Mouse (Mus musculus) forebrain, embryonic 13.5 days (tissue): Measurements from ENCODE around the gene Tdg. TPM values are rescaled to one million over a fixed set of nuclear protein-coding genes. Genes with fewer than 3 reads are reported as not detected.

Source experiments
- ATAC-seq: fragments of 200-750 bp; cut with Nextera tagmentation; 2 replicates; pipeline ENCODE4 v1.8.0; 2017
- H3K27ac ChIP-seq: fragments of 300-500 bp; sonication (generic); 2 replicates; pipeline ENCODE4 v1.5.1; 2015; ENCODE audit warnings: inconsistent platforms, mild to moderate bottlenecking, moderate library complexity
- H3K27me3 ChIP-seq: fragments of 300-500 bp; sonication (generic); 2 replicates; pipeline ENCODE4 v1.6.1; 2015; ENCODE audit warnings: mild to moderate bottlenecking, inconsistent platforms
- H3K36me3 ChIP-seq: fragments of 300-500 bp; sonication (generic); 2 replicates; pipeline ENCODE4 v1.6.1; 2015; ENCODE audit warnings: mild to moderate bottlenecking, inconsistent platforms; ENCODE audit not compliant: poor library complexity, severe bottlenecking
- H3K4me1 ChIP-seq: fragments of 300-500 bp; sonication (generic); 2 replicates; pipeline ENCODE4 v1.6.1; 2015; ENCODE audit warnings: inconsistent platforms
- H3K4me2 ChIP-seq: fragments of 300-500 bp; sonication (generic); 2 replicates; pipeline ENCODE4 v1.6.1; 2015; ENCODE audit warnings: inconsistent platforms, mild to moderate bottlenecking, moderate library complexity
- H3K4me3 ChIP-seq: fragments of 300-500 bp; sonication (generic); 2 replicates; pipeline ENCODE4 v1.5.1; 2015; ENCODE audit warnings: mild to moderate bottlenecking, inconsistent platforms
- H3K9ac ChIP-seq: fragments of 300-500 bp; sonication (generic); 2 replicates; pipeline ENCODE4 v1.6.1; 2015; ENCODE audit warnings: mild to moderate bottlenecking, inconsistent platforms
- H3K9me3 ChIP-seq: fragments of 300-500 bp; sonication (generic); replicated peaks from 2 replicates; pipeline ENCODE4 v1.6.1; 2016; ENCODE audit warnings: inconsistent platforms
- WGBS: fragments of 180-500 bp; shearing (Covaris S2); methylation state at CpG from one replicate; pipeline ENCODE4 v1.1.7; 2015; 5-methylcytosine and 5-hydroxymethylcytosine counted together
- polyA plus RNA-seq: library from polyadenylated mRNA; unstranded; fragments of >200 nt; fragmentation: Nextera tagmentation; extraction: Ambion mirVana; gene quantifications from 2 replicates; pipeline ENCODE4 v1.2.1, GENCODE M21; 2015

Tdg gene
- polyA plus RNA-seq, 1 experiment from 2014 or later: 241 TPM

GRCm38 (mm10) chr10:82698712-82699261 is 69.2 kb downstream of the Tdg start:
- Histone ChIP-seq H3K4me2 (peak overlapping the region; percentile 88), H3K36me3 (peaks cover 4% of the 10 kb centered on the region; the same call in 1 of the 2 replicates), H3K4me3 (peak overlapping the region; percentile 91), H3K9me3 (no peaks in the 10 kb centered on the region), H3K27me3 (no peaks in the 10 kb centered on the region), H3K9ac (peak overlapping the region; percentile 87), H3K27ac (peak overlapping the region; percentile 75), H3K4me1 (peaks cover 16% of the 10 kb centered on the region)
- WGBS: 0% methylated on average over 27 of the region's 42 CpGs
- peak; percentile 96 for ATAC-seq

GRCm38 (mm10) chr10:82699296-82699941 is 69.8 kb downstream of the Tdg start:
- Histone ChIP-seq H3K4me3 (peak overlapping the region; percentile 91), H3K4me1 (peaks cover 16% of the 10 kb centered on the region), H3K4me2 (peak overlapping the region; percentile 88), H3K9ac (peak overlapping the region; percentile 87), H3K27me3 (no peaks in the 10 kb centered on the region), H3K36me3 (peaks cover 8% of the 10 kb centered on the region), H3K27ac (peak overlapping the region; percentile 75; the same call in 1 of the 2 replicates), H3K9me3 (no peaks in the 10 kb centered on the region)
- under 1% methylated on average over 50 of the region's 59 CpGs for WGBS
- ATAC-seq: peak; percentile 83

Other genes starting within 250 kb of the Tdg start
- gene Gm1553, start 137.2 kb upstream of the Tdg start, polyA plus RNA-seq: not detected in 2 replicates
- 41.1 and 42.7 TPM in 2 replicates for gene 1190007I07Rik, start 6.6 kb upstream of the Tdg start, polyA plus RNA-seq
- 1.9 and 2.4 TPM in 2 replicates for gene Glt8d2, start 60.8 kb downstream of the Tdg start, polyA plus RNA-seq
- gene Hcfc2, start 66.3 kb downstream of the Tdg start, polyA plus RNA-seq: 47.5 and 48.1 TPM in 2 replicates
- gene Nfyb, start 134.3 kb downstream of the Tdg start, polyA plus RNA-seq: 65.3 and 68.9 TPM in 2 replicates
- 154 and 158 TPM in 2 replicates for gene Txnrd1, start 204.1 kb downstream of the Tdg start, polyA plus RNA-seq
- 0.46 and 0.62 TPM in 2 replicates for gene Eid3, start 236.8 kb downstream of the Tdg start, polyA plus RNA-seq